Mouse (Mus musculus): ENCODE data around the gene Rbm4b. TPM values are rescaled to one million over a fixed set of nuclear protein-coding genes. Genes with fewer than 3 reads are reported as not detected.

Rbm4b gene
- polyA plus RNA-seq, 1 experiment from 2014 or later = 134 TPM

DNA sequence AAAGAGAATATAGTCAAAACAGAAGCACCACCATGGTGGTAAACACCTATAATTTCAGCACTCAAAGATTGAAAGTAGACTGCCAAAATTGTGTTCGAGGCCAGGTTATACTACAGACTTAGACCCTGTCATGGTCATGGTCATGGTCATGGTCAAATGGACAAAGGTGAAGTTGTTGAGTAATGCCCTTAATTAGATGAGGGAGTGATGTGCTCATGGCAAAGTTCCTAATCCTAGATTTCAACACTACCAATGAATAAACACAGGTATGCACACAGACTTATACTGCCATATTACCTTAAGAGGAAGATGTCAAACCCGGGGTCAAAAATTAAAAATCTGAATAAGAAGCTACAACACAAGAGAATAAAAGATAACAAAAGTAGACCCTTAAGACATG, 30.0 kb downstream of the Rbm4b start:
- Histone ChIP-seq H3K9ac (no peak overlapping the region), H3K36me3 (peaks cover 65% of the 10 kb centered on the region), H3K4me1 (replicated peaks) (peaks cover 45% of the 10 kb centered on the region), H3K27ac (replicated peaks) (no peak overlapping the region), H3K4me3 (no peak overlapping the region), H3K27me3 (no peaks in the 10 kb centered on the region), H3K4me2 (no peak overlapping the region), H3K9me3 (no peaks in the 10 kb centered on the region)
- WGBS = 96% methylated on average over 2 of the region's 2 CpGs
- no peak for ATAC-seq (ENCODE audit: low FRiP score, low read depth)

DNA sequence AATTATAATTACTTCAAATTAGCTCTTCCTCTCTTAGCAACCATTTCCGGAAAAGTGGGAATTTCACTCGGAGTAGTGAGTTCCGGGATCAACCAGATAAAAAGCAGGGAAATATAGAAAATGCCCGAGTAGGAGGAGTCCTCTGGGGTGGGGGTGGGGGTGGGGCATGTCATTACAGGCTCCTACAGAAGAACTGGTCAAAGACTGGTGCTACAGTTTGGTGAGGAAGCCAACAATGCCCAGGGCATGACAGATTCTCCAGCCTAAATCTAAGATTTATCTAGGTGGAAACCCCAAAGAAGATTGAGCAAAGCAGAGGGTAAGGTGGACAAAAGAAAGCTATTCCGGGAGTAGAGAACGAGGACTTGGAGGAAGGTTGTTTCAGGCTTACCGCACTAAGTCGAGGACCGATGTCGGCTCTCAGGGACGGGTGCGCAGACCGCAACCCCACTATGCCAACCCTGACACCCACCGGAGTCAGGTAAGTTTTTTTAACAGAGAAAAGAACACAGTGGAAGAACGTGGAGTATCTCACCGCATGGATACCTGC, 37.1 kb downstream of the Rbm4b start:
- H3K4me1 ChIP-seq (replicated peaks) = peaks cover 57% of the 10 kb centered on the region
- whole genome bisulfite sequencing = 2% methylated on average over 16 of the region's 16 CpGs

DNA sequence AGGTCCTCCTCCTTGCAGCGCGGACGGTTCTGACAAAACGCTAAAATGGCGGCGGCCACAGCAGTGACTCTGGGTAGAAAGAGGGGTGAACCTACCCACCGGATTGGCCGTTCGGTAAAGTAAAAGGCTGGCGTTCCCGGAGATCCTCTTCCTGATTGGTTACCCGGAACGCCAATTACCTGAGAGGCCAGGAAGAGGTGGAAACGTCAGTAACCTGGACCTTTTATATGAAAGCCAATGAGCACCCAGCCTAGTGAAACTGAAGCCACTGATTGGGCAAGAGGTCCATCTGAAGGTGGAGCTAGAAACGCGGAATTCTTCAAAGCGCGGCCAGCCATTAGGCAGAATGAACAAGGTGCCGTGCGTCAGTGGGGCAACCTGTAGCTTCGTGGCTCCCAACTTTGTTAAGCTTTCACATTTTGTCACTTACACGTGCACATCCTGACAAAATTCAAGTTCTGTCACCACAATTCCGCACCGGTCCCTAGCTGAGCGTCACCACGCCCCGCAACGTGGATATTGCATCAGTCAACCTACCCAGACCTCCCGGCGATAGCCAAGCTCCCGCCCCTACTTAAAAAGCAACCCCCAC, 37.6 kb downstream of the Rbm4b start, which contains the start of gene Rbm4:
Gene Rbm4 (minus strand): TSS at position 71 of the 592 bp plus-strand sequence.
- Histone ChIP-seq H3K4me3 (peak within 1 kb of the TSS; percentile 65), H3K9ac (peak within 1 kb of the TSS; percentile 71), H3K27ac (replicated peaks) (peak within 1 kb of the TSS; percentile 86), H3K4me1 (replicated peaks) (peaks cover 51% of the 10 kb centered on the region), H3K27me3 (no peaks in the 10 kb centered on the region), H3K36me3 (peaks cover 30% of the 10 kb centered on the region), H3K9me3 (no peaks in the 10 kb centered on the region), H3K4me2 (peak within 1 kb of the TSS; percentile 74)
- WGBS = under 1% methylated on average over 31 of the region's 31 CpGs
- peak; percentile 99 for ATAC-seq (ENCODE audit: low FRiP score, low read depth)

More for the DNA sequence above, 37.1 kb downstream of the Rbm4b start:
- peak; percentile 24; the same call in 1 of the 2 replicates for ATAC-seq (ENCODE audit: low FRiP score, low read depth)
- Histone ChIP-seq H3K4me2 (peak overlapping the region; percentile 74), H3K9me3 (no peaks in the 10 kb centered on the region), H3K9ac (peak overlapping the region; percentile 71), H3K36me3 (peaks cover 27% of the 10 kb centered on the region), H3K4me3 (peak overlapping the region; percentile 65), H3K27ac (replicated peaks) (peak overlapping the region; percentile 86), H3K27me3 (no peaks in the 10 kb centered on the region)

DNA sequence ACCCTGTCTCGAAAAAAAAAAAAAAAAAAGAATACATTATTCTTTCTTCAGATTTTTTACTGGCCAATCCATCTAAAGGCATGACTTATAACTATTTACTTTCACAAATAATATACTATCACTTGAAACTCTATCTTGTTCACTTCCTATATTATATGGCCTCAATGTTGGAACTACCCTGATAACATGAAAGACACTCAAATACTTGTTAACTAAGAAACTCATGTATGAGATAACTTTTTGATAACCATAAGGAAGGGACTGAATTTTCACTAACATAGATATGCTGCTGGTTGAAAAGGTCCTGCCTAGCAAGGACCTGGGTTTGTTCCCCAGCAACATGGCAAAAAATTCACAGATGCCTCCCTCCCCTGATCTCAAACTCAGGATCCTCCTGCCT, 39.6 kb downstream of the Rbm4b start:
- H3K4me3 ChIP-seq = no peak overlapping the region
- peaks cover 32% of the 10 kb centered on the region for H3K4me1 ChIP-seq (replicated peaks)
- WGBS = 90% methylated on average over 1 of the region's 1 CpGs

DNA sequence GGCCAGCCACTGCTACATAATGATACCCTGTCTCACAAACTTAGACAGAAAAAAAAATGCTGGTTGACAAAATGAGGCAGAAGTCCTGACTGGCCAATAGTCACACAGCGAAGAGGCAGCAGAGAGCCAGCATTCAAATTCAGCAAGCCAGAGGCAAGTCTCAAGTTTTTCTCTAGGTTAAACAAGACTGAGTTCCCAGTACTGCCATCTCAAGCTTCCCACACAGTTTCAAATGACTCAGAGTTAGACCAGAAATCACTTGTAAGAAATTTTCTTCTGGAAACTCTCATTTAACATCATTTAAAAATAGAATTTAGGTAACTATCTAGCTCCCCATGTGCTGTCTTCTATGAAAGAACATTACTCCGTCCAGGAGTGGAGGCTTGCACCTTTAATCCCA, 41.5 kb downstream of the Rbm4b start:
- H3K4me3 ChIP-seq = no peak overlapping the region
- H3K4me2 ChIP-seq = no peak overlapping the region
- H3K4me1 ChIP-seq (replicated peaks) = peaks cover 15% of the 10 kb centered on the region
- H3K9me3 ChIP-seq = no peaks in the 10 kb centered on the region
- peaks cover 44% of the 10 kb centered on the region for H3K36me3 ChIP-seq
- no peak overlapping the region for H3K27ac ChIP-seq (replicated peaks)
- H3K9ac ChIP-seq = no peak overlapping the region
- no peak for ATAC-seq (ENCODE audit: low FRiP score, low read depth)
- H3K27me3 ChIP-seq = no peaks in the 10 kb centered on the region
- 99% methylated on average over 2 of the region's 2 CpGs for WGBS

More for the DNA sequence above, 39.6 kb downstream of the Rbm4b start:
- peaks cover 38% of the 10 kb centered on the region for H3K36me3 ChIP-seq
- H3K4me2 ChIP-seq = no peak overlapping the region
- no peak overlapping the region for H3K27ac ChIP-seq (replicated peaks)
- H3K9me3 ChIP-seq = no peaks in the 10 kb centered on the region
- H3K9ac ChIP-seq = no peak overlapping the region
- no peaks in the 10 kb centered on the region for H3K27me3 ChIP-seq
- no peak for ATAC-seq (ENCODE audit: low FRiP score, low read depth)

DNA sequence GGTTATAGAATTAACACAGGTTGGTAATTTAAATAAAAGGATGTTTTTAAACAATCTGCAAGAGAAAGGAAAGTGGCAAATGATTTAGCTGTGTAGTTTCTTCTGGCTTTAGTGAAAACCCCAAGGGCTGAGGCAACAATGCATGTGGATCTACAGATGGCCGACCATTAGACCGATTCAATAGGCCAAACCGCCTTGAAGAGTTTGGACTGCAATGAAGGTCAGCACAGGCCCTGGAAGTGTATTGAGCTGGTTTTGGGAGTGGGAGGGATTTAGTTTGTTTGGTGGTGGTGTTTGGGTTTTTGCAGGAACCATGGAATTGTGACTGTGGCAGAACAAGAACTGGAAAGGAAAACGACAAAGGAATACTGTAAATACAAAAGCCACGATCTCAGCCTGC, 42.8 kb downstream of the Rbm4b start:
- WGBS = 93% methylated on average over 5 of the region's 5 CpGs
- ATAC-seq (ENCODE audit: low FRiP score, low read depth) = no peak
- peaks cover 47% of the 10 kb centered on the region for H3K36me3 ChIP-seq

DNA sequence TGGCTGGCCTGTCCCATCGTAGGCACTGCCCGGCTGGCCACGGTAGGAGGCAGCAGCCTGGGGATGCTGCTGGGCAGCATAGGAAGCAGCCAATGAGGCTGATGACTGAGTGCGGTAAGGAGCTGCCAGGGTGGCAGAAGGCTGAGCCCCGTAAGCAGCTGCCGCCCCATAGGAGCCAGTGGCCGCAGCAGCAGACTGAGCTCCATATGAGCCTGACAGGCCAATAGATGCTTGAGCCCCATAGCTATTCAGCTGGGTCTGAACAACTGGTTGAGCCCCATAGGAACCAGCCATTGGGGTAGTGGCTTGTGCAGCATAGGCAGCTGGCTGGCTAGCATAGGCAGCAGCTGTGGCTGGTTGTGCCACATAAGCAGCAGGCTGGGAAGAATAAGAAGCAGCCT, 46.4 kb downstream of the Rbm4b start:
- H3K27me3 ChIP-seq = no peaks in the 10 kb centered on the region
- 79% methylated on average over 7 of the region's 7 CpGs for WGBS
- no peaks in the 10 kb centered on the region for H3K9me3 ChIP-seq
- H3K4me3 ChIP-seq = no peak overlapping the region
- ATAC-seq (ENCODE audit: low FRiP score, low read depth) = peak; percentile 46; the same call in 1 of the 2 replicates
- H3K4me1 ChIP-seq (replicated peaks) = peaks cover 9% of the 10 kb centered on the region
- peaks cover 44% of the 10 kb centered on the region for H3K36me3 ChIP-seq
- no peak overlapping the region for H3K9ac ChIP-seq
- no peak overlapping the region for H3K27ac ChIP-seq (replicated peaks)
- H3K4me2 ChIP-seq = no peak overlapping the region

More for the DNA sequence above, 42.8 kb downstream of the Rbm4b start:
- no peak overlapping the region for H3K4me2 ChIP-seq
- H3K9ac ChIP-seq = no peak overlapping the region
- no peaks in the 10 kb centered on the region for H3K27me3 ChIP-seq
- no peaks in the 10 kb centered on the region for H3K9me3 ChIP-seq
- H3K4me3 ChIP-seq = no peak overlapping the region
- H3K4me1 ChIP-seq (replicated peaks) = peaks cover 13% of the 10 kb centered on the region
- H3K27ac ChIP-seq (replicated peaks) = no peak overlapping the region

DNA sequence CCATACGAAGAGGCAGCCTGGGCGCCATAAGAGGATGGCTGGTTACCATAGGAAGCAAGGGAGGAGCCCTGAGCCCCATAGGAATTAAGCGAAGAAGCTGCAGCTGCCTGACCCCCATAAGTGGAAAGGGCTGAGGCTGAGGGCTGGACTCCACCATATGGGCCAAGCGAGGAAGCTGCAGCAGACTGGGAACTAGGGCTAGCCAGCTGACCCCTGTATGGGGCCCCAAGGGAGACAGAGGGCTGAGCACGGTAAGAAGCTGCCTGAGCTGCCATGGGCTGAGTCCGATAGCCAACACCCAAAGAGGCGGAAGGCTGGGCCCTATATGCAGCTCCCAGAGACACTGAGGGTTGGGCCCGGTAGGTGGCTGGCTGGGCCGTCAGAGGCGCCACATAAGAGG, 47.0 kb downstream of the Rbm4b start:
- Histone ChIP-seq H3K9me3 (no peaks in the 10 kb centered on the region), H3K27me3 (no peaks in the 10 kb centered on the region), H3K27ac (replicated peaks) (no peak overlapping the region), H3K4me3 (no peak overlapping the region), H3K36me3 (peaks cover 43% of the 10 kb centered on the region), H3K9ac (no peak overlapping the region), H3K4me1 (replicated peaks) (peaks cover 15% of the 10 kb centered on the region), H3K4me2 (no peak overlapping the region)
- no peak for ATAC-seq (ENCODE audit: low FRiP score, low read depth)
- 74% methylated on average over 10 of the region's 10 CpGs for WGBS

DNA sequence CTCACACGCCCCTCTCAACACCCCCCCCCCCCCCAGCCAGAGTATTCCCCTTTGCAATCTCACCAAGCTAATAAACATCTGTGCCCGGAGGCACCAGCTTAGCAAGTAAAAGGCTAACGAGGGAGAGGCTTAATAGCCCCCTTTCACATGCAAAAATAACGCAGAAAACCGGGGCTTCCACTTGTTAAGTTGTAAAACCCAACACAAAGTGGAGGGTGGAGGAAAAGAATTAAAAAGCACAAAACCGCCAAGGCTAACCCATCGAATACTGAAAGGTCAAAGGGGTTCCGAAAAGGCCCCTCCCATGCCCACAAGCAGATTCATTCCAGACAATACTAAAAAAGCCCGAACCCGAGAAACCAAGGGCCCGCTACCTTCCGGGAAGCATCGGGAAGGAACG, 54.0 kb downstream of the Rbm4b start:
- 0% methylated on average over 14 of the region's 14 CpGs for WGBS
- H3K4me3 ChIP-seq = peak overlapping the region; percentile 80
- no peaks in the 10 kb centered on the region for H3K9me3 ChIP-seq
- peak overlapping the region; percentile 94 for H3K27ac ChIP-seq (replicated peaks)
- peaks cover 40% of the 10 kb centered on the region for H3K4me1 ChIP-seq (replicated peaks)
- no peak for ATAC-seq (ENCODE audit: low FRiP score, low read depth)
- H3K4me2 ChIP-seq = peak overlapping the region; percentile 81
- peak overlapping the region; percentile 74 for H3K9ac ChIP-seq
- H3K36me3 ChIP-seq = no peaks in the 10 kb centered on the region
- H3K27me3 ChIP-seq = no peaks in the 10 kb centered on the region

DNA sequence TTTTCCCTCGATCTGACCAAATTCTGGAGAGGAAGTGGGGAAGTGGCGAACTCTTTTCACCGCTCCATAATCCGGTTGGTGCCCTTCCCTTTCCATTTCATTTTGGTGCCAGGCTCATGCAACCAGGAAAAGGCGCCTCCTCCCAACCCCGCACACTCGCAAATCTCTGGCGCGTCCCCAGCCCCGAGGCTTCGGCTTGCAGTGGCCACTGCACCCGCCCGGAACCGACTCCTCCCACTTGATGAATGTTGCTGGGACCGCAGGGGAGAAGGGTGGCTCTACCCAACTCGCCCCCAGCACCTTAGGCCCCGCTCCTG, 54.4 kb downstream of the Rbm4b start:
- peak overlapping the region; percentile 80 for H3K4me3 ChIP-seq
- no peaks in the 10 kb centered on the region for H3K36me3 ChIP-seq
- H3K4me1 ChIP-seq (replicated peaks) = peaks cover 39% of the 10 kb centered on the region
- 0% methylated on average over 17 of the region's 17 CpGs for WGBS
- peak overlapping the region; percentile 81 for H3K4me2 ChIP-seq
- peak overlapping the region; percentile 74 for H3K9ac ChIP-seq
- no peaks in the 10 kb centered on the region for H3K27me3 ChIP-seq
- H3K9me3 ChIP-seq = no peaks in the 10 kb centered on the region
- peak overlapping the region; percentile 94 for H3K27ac ChIP-seq (replicated peaks)
- no peak for ATAC-seq (ENCODE audit: low FRiP score, low read depth)

DNA sequence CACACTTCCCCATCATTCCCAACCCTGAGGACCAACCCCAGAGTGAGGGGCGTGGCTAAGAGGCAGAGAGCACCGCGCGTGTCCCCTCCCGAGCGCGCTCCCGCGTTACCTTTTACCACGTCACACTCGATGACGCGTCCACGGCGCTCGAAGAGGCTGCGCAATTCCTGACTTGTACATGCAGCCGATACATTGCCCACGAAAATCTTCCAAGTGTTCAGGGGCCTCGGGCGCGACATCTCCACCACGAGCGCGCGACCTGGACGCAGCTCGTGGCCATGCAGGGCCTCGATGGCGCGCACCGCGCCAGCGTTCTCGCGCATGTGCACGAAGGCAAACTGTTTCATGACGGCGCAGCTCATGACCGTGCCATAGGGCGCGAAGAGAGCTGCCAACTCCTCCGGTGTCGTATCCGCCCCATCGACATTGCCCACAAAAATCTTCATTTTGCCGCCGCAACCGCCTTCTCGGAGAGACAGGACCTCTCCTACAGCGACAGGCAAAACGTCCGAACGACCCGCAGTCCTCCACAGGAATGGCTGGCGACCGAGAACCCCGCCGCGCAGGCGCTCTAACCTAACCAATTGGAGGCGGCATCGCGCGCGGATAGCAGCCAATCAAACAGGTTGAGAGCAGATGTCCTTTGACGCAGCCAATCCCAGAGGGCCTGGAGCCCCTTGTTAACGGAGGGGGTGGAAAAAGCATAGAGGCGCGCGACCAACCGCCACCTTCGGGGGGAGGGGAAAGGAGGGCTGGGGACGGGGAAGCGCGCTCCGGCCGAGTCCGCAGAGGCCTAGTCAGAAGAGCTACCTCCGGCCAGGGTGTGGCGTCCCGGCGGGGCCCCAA, 55.0 kb downstream of the Rbm4b start, which contains the start of the genes Gm21992 and Rbm14:
Gene Gm21992 (minus strand): TSS at position 550 of the 846 bp plus-strand sequence.
Gene Rbm14 (minus strand): TSS at position 572 of the 846 bp plus-strand sequence.
- Histone ChIP-seq H3K36me3 (no peaks in the 10 kb centered on the region), H3K9ac (peak within 1 kb of the TSS; percentile 80), H3K9me3 (no peaks in the 10 kb centered on the region), H3K27ac (replicated peaks) (peak within 1 kb of the TSS; percentile 94), H3K4me3 (peak within 1 kb of the TSS; percentile 80), H3K27me3 (no peaks in the 10 kb centered on the region), H3K4me1 (replicated peaks) (peaks cover 39% of the 10 kb centered on the region), H3K4me2 (peak within 1 kb of the TSS; percentile 81)
- under 1% methylated on average over 83 of the region's 83 CpGs for WGBS
- peak; percentile 99 for ATAC-seq (ENCODE audit: low FRiP score, low read depth)

DNA sequence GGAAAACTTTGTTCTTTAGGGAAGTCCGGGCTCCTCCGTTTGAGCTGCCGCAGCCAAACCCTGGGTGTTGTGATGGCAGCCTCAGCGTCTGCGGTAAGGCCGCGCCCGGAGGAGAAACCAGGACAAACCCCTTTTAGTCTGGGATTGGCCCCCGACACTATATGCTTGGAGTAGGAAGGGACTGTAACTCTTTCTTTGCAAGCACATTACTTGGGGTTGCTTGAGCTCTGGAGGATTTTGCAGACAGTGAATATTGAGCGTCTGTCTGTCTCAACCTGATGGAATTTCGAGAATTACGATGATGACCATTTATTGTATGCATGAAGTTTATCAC, 55.6 kb downstream of the Rbm4b start:
- H3K4me2 ChIP-seq = peak overlapping the region; percentile 73
- H3K4me1 ChIP-seq (replicated peaks) = peaks cover 39% of the 10 kb centered on the region
- peak; percentile 40; the same call in 1 of the 2 replicates for ATAC-seq (ENCODE audit: low FRiP score, low read depth)
- H3K9me3 ChIP-seq = no peaks in the 10 kb centered on the region
- H3K9ac ChIP-seq = peak overlapping the region; percentile 80
- no peaks in the 10 kb centered on the region for H3K36me3 ChIP-seq
- no peaks in the 10 kb centered on the region for H3K27me3 ChIP-seq
- peak overlapping the region; percentile 94 for H3K27ac ChIP-seq (replicated peaks)
- WGBS = 6% methylated on average over 12 of the region's 12 CpGs
- H3K4me3 ChIP-seq = peak overlapping the region; percentile 80
